In genomic region chr4:62501964-62502732, GRCm38 (mm10) we compare ENCODE assay signal across 8 mouse cellular contexts. TPM values are rescaled to one million over a fixed set of nuclear protein-coding genes. Genes with fewer than 3 reads are reported as not detected.
DNase-seq lines count a peak whose midpoint lies in the region; ATAC-seq and TF ChIP-seq lines count a peak whose summit lies in the region.

No protein-coding gene starts in this region.

- H3K4me3 ChIP-seq in hindbrain, embryonic 10.5 days = peak overlapping the region; percentile 78
- H3K4me3 ChIP-seq in lung, postnatal 0 days (ENCODE audit: low read depth, low read length) = peak overlapping the region; percentile 61

- H3K27me3 ChIP-seq in hindbrain, embryonic 10.5 days (ENCODE audit: insufficient read depth, poor library complexity, severe bottlenecking) = no peaks in the 10 kb centered on the region
- no peaks in the 10 kb centered on the region for H3K27me3 ChIP-seq in lung, postnatal 0 days (replicated peaks; ENCODE audit: insufficient read depth, low read length)

- no peak for TF ChIP-seq EP300 in lung, postnatal 0 days (IDR thresholded peaks at IDR 0.05)

- peak; percentile 86 for DNase-seq in Muller cell, postnatal 12 days (ENCODE audit: inconsistent ontology term)
- peak; percentile 93 for DNase-seq in cerebellum, adult 9-10 months
- peak; percentile 92 for DNase-seq in hindbrain, embryonic 10.5 days (ENCODE audit: low spot score)
- peak; percentile 86 to 90 for DNase-seq in layer of hippocampus, postnatal 10 days (ENCODE audit: low spot score in 2 of 2)
- peak; percentile 94 for DNase-seq in lung, postnatal 0 days (ENCODE audit: low spot score)
- DNase-seq in ovary, postnatal 10 days (ENCODE audit: low spot score) = peak; percentile 75
- DNase-seq in thymus, postnatal 0 days (ENCODE audit: low spot score) = peak; percentile 69

- TF ChIP-seq CTCF in lung, postnatal 0 days (IDR thresholded peaks at IDR 0.05) = no peak

- peak overlapping the region; percentile 87 for H3K27ac ChIP-seq in hindbrain, embryonic 10.5 days
- peak overlapping the region; percentile 81 for H3K27ac ChIP-seq in lung, postnatal 0 days (ENCODE audit: low read length)

- no peaks in the 10 kb centered on the region for H3K9me3 ChIP-seq in hindbrain, embryonic 10.5 days
- no peaks in the 10 kb centered on the region for H3K9me3 ChIP-seq in lung, postnatal 0 days (ENCODE audit: low read length)

- ATAC-seq in frontal cortex, adult (ENCODE audit: low TSS enrichment) = peak; percentile 96
- ATAC-seq in lung, postnatal 0 days = peak; percentile 94

- peaks cover 16% of the 10 kb centered on the region for H3K36me3 ChIP-seq in hindbrain, embryonic 10.5 days
- no peaks in the 10 kb centered on the region for H3K36me3 ChIP-seq in lung, postnatal 0 days (ENCODE audit: insufficient read depth, low read length)

- 3% methylated on average over 38 of the region's 38 CpGs for WGBS in hindbrain, embryonic 10.5 days
- WGBS in lung, postnatal 0 days = under 1% methylated on average over 37 of the region's 38 CpGs

- H3K4me1 ChIP-seq in hindbrain, embryonic 10.5 days (replicated peaks) = peaks cover 8% of the 10 kb centered on the region
- H3K4me1 ChIP-seq in lung, postnatal 0 days (ENCODE audit: insufficient read depth, low read depth, low read length) = peaks cover 8% of the 10 kb centered on the region; the same call in 1 of the 2 replicates

- peak overlapping the region; percentile 52 for H3K9ac ChIP-seq in lung, postnatal 0 days (replicated peaks; ENCODE audit: low read depth)

- H3K4me2 ChIP-seq in lung, postnatal 0 days (replicated peaks; ENCODE audit: low read depth, low read length) = peak overlapping the region; percentile 84

RNA-seq across cellular contexts. Expression of gene Hdhd3, which starts 1.1 kb away (rescaled TPM):
- polyA plus RNA-seq in hindbrain, embryonic 10.5 days (2016; fragmentation: Nextera tagmentation; extraction: Ambion mirVana) = 9.8 and 14.1 TPM in 2 replicates
- 1 to 10 TPM; 7.1 to 9.4 TPM for total RNA-seq in layer of hippocampus, postnatal 10 days (2021)
- 15.0 and 18.3 TPM in 2 replicates for polyA plus RNA-seq in lung, postnatal 0 days (2015; fragmentation: Nextera tagmentation; extraction: Ambion mirVana)
- 7.0 and 7.5 TPM in 2 replicates for polyA plus RNA-seq in thymus, postnatal 0 days (2015; fragmentation: Nextera tagmentation; extraction: Ambion mirVana)

RNA-seq across cellular contexts. Expression of gene Alad, which starts 17.6 kb away (rescaled TPM):
- polyA plus RNA-seq in hindbrain, embryonic 10.5 days (2016; fragmentation: Nextera tagmentation; extraction: Ambion mirVana) = 114 and 123 TPM in 2 replicates
- 10 to 100 TPM; 27.7 to 28.0 TPM for total RNA-seq in layer of hippocampus, postnatal 10 days (2021)
- polyA plus RNA-seq in lung, postnatal 0 days (2015; fragmentation: Nextera tagmentation; extraction: Ambion mirVana) = 110 and 111 TPM in 2 replicates
- 52.8 and 54.4 TPM in 2 replicates for polyA plus RNA-seq in thymus, postnatal 0 days (2015; fragmentation: Nextera tagmentation; extraction: Ambion mirVana)

RNA-seq across cellular contexts. Expression of gene Bspry, which starts 22.3 kb away (rescaled TPM):
- polyA plus RNA-seq in hindbrain, embryonic 10.5 days (2016; fragmentation: Nextera tagmentation; extraction: Ambion mirVana) = 0.78 and 1.9 TPM in 2 replicates
- 1 to 10 TPM in 1 of 2 experiments, under 1 TPM in 1; 0.62 to 1.1 TPM for total RNA-seq in layer of hippocampus, postnatal 10 days (2021)
- polyA plus RNA-seq in lung, postnatal 0 days (2015; fragmentation: Nextera tagmentation; extraction: Ambion mirVana) = 26.8 and 33.0 TPM in 2 replicates
- polyA plus RNA-seq in thymus, postnatal 0 days (2015; fragmentation: Nextera tagmentation; extraction: Ambion mirVana) = 10.6 TPM in 2 replicates

RNA-seq across cellular contexts. Expression of gene Pole3, which starts 22.7 kb away (rescaled TPM):
- polyA plus RNA-seq in hindbrain, embryonic 10.5 days (2016; fragmentation: Nextera tagmentation; extraction: Ambion mirVana) = 124 and 125 TPM in 2 replicates
- total RNA-seq in layer of hippocampus, postnatal 10 days (2021) = 10 to 100 TPM; 29.4 to 30.5 TPM
- 32.8 and 35.6 TPM in 2 replicates for polyA plus RNA-seq in lung, postnatal 0 days (2015; fragmentation: Nextera tagmentation; extraction: Ambion mirVana)
- 55.2 and 62.3 TPM in 2 replicates for polyA plus RNA-seq in thymus, postnatal 0 days (2015; fragmentation: Nextera tagmentation; extraction: Ambion mirVana)

RNA-seq across cellular contexts. Expression of gene 4933430I17Rik, which starts 23.0 kb away (rescaled TPM):
- 1.2 and 1.5 TPM in 2 replicates for polyA plus RNA-seq in hindbrain, embryonic 10.5 days (2016; fragmentation: Nextera tagmentation; extraction: Ambion mirVana)
- under 1 TPM; 0.18 to 0.46 TPM for total RNA-seq in layer of hippocampus, postnatal 10 days (2021)
- polyA plus RNA-seq in lung, postnatal 0 days (2015; fragmentation: Nextera tagmentation; extraction: Ambion mirVana) = 0.12 and 0.21 TPM in 2 replicates
- 0.32 and 0.49 TPM in 2 replicates for polyA plus RNA-seq in thymus, postnatal 0 days (2015; fragmentation: Nextera tagmentation; extraction: Ambion mirVana)

Comparison
In these comparisons a context has a peak if more than half of its experiments do, and no peak if none do; other contexts are left out.
1. Peak in every context shown above with its lines: DNase-seq, ATAC-seq, H3K4me3 ChIP-seq and H3K27ac ChIP-seq.